In genomic region chr15:85625666-85626279, GRCm38 (mm10) we compare ENCODE assay signal across 8 mouse cellular contexts. TPM values are rescaled to one million over a fixed set of nuclear protein-coding genes. Genes with fewer than 3 reads are reported as not detected.
DNase-seq lines count a peak whose midpoint lies in the region; ATAC-seq and TF ChIP-seq lines count a peak whose summit lies in the region.

No protein-coding gene starts in this region.

- no peaks in the 10 kb centered on the region for H3K9me3 ChIP-seq in heart, embryonic 13.5 days
- H3K9me3 ChIP-seq in kidney, postnatal 0 days (replicated peaks; ENCODE audit: low read length) = 0 out of 2 replicates have a peak, but pooled peaks cover 4% of the 10 kb centered on the region
- no peaks in the 10 kb centered on the region for H3K9me3 ChIP-seq in liver, embryonic 13.5 days (replicated peaks)
- 0 out of 2 replicates have a peak, but pooled peaks cover 7% of the 10 kb centered on the region for H3K9me3 ChIP-seq in neural tube, embryonic 12.5 days

- 0 out of 2 replicates have a peak, but pooled peaks have one; percentile 23 for TF ChIP-seq POLR2A in cortical plate, adult 2 months (IDR thresholded peaks at IDR 0.05; ENCODE audit: extremely low read depth, insufficient read depth, low read length)

- H3K9ac ChIP-seq in heart, embryonic 13.5 days = peak overlapping the region; percentile 81
- peak overlapping the region; percentile 78 for H3K9ac ChIP-seq in kidney, postnatal 0 days (ENCODE audit: low read depth, low read length)
- 0 out of 2 replicates have a peak overlapping the region, but pooled peaks have one; percentile 13 for H3K9ac ChIP-seq in liver, embryonic 13.5 days
- H3K9ac ChIP-seq in neural tube, embryonic 12.5 days = peak overlapping the region; percentile 68

- H3K36me3 ChIP-seq in heart, embryonic 13.5 days = no peaks in the 10 kb centered on the region
- no peaks in the 10 kb centered on the region for H3K36me3 ChIP-seq in kidney, postnatal 0 days (ENCODE audit: insufficient read depth, low read length)
- H3K36me3 ChIP-seq in liver, embryonic 13.5 days = no peaks in the 10 kb centered on the region
- no peaks in the 10 kb centered on the region for H3K36me3 ChIP-seq in neural tube, embryonic 12.5 days

- TF ChIP-seq CTCF in cortical plate, adult 2 months (IDR thresholded peaks at IDR 0.05; ENCODE audit: extremely low read depth, insufficient read depth, low read length) = no peak
- peak; percentile 26; the same call in 1 of the 2 replicates for TF ChIP-seq CTCF in kidney, postnatal 0 days (IDR thresholded peaks at IDR 0.05; ENCODE audit: low read depth)

- 2% methylated on average over 67 of the region's 68 CpGs for WGBS in heart, embryonic 13.5 days
- WGBS in kidney, postnatal 0 days = 3% methylated on average over 51 of the region's 68 CpGs
- whole genome bisulfite sequencing in liver, embryonic 13.5 days (ENCODE audit: insufficient replicate concordance) = 3% methylated on average over 66 of the region's 68 CpGs
- under 1% methylated on average over 68 of the region's 68 CpGs for WGBS in neural tube, embryonic 12.5 days

- peaks cover 97% of the 10 kb centered on the region for H3K27me3 ChIP-seq in heart, embryonic 13.5 days (replicated peaks)
- no peaks in the 10 kb centered on the region for H3K27me3 ChIP-seq in kidney, postnatal 0 days (ENCODE audit: insufficient read depth, low read length)
- peaks cover 89% of the 10 kb centered on the region for H3K27me3 ChIP-seq in liver, embryonic 13.5 days
- H3K27me3 ChIP-seq in neural tube, embryonic 12.5 days (replicated peaks) = peaks cover 22% of the 10 kb centered on the region

- H3K4me1 ChIP-seq in cortical plate, adult 2 months (ENCODE audit: control insufficient read depth, insufficient read depth, low read length) = no peaks in the 10 kb centered on the region; the same call in 1 of the 2 replicates
- peaks cover 9% of the 10 kb centered on the region for H3K4me1 ChIP-seq in heart, embryonic 13.5 days
- 0 out of 2 replicates have a peak, but pooled peaks cover 3% of the 10 kb centered on the region for H3K4me1 ChIP-seq in kidney, postnatal 0 days (replicated peaks; ENCODE audit: insufficient read depth, low read length)
- H3K4me1 ChIP-seq in liver, embryonic 13.5 days (replicated peaks) = 0 out of 2 replicates have a peak, but pooled peaks cover 5% of the 10 kb centered on the region
- H3K4me1 ChIP-seq in neural tube, embryonic 12.5 days = peaks cover 29% of the 10 kb centered on the region

- DNase-seq in cerebellum, postnatal 10 days = peak; percentile 85 to 93
- no peak for DNase-seq in cerebellum, adult 9-10 months
- DNase-seq in kidney, postnatal 0 days (ENCODE audit: low spot score) = peak; percentile 31
- no peak for DNase-seq in liver, embryonic 13.5 days
- DNase-seq in thymus, postnatal 14 days = no peak

- H3K4me2 ChIP-seq in heart, embryonic 13.5 days = peak overlapping the region; percentile 82
- H3K4me2 ChIP-seq in kidney, postnatal 0 days (ENCODE audit: low read length) = peak overlapping the region; percentile 83
- H3K4me2 ChIP-seq in liver, embryonic 13.5 days = peak overlapping the region; percentile 52
- peak overlapping the region; percentile 71 for H3K4me2 ChIP-seq in neural tube, embryonic 12.5 days (replicated peaks)

- H3K4me3 ChIP-seq in cortical plate, adult 2 months (ENCODE audit: insufficient read depth, low read length) = peak overlapping the region; percentile 25
- peak overlapping the region; percentile 56 for H3K4me3 ChIP-seq in heart, embryonic 13.5 days
- H3K4me3 ChIP-seq in kidney, postnatal 0 days (replicated peaks; ENCODE audit: low read depth, low read length) = peak overlapping the region; percentile 42
- H3K4me3 ChIP-seq in liver, embryonic 13.5 days (replicated peaks) = peak overlapping the region; percentile 35
- H3K4me3 ChIP-seq in neural tube, embryonic 12.5 days = peak overlapping the region; percentile 42

- 0 out of 2 replicates have a peak overlapping the region, but pooled peaks have one; percentile 15 for H3K27ac ChIP-seq in cortical plate, adult 2 months (ENCODE audit: insufficient read depth, low read length)
- no peak overlapping the region for H3K27ac ChIP-seq in heart, embryonic 13.5 days (replicated peaks)
- no peak overlapping the region for H3K27ac ChIP-seq in kidney, postnatal 0 days
- H3K27ac ChIP-seq in liver, embryonic 13.5 days = no peak overlapping the region
- H3K27ac ChIP-seq in neural tube, embryonic 12.5 days = peak overlapping the region; percentile 72

- no peak for ATAC-seq in heart, embryonic 13.5 days (ENCODE audit: extremely low read depth, insufficient number of reproducible peaks, low FRiP score, low TSS enrichment)
- ATAC-seq in kidney, postnatal 0 days (replicated peaks; ENCODE audit: low FRiP score, low read depth) = peak; percentile 48; the same call in 1 of the 2 replicates
- no peak for ATAC-seq in liver, embryonic 13.5 days (ENCODE audit: low read depth)
- peak; percentile 86 for ATAC-seq in neural tube, embryonic 12.5 days (ENCODE audit: low FRiP score, low read depth)

RNA-seq across cellular contexts. Expression of gene Wnt7b, which starts 43.5 kb away (rescaled TPM):
- 21.7 and 22.7 TPM in 2 replicates for polyA plus RNA-seq in cortical plate, adult 2 months (2012; rRNA removed)
- 3.5 and 4.6 TPM in 2 replicates for polyA plus RNA-seq in heart, embryonic 13.5 days (2015; fragmentation: Nextera tagmentation; extraction: Ambion mirVana)
- polyA plus RNA-seq in kidney, postnatal 0 days (2015; fragmentation: Nextera tagmentation; extraction: Ambion mirVana) = 24.9 and 26.3 TPM in 2 replicates
- 0.12 and 0.35 TPM in 2 replicates for polyA plus RNA-seq in liver, embryonic 13.5 days (2015; fragmentation: Nextera tagmentation; extraction: Ambion mirVana)
- polyA plus RNA-seq in neural tube, embryonic 12.5 days (2016; fragmentation: Nextera tagmentation; extraction: Ambion mirVana) = 90.3 and 99.7 TPM in 2 replicates

Comparison
In these comparisons a context has a peak if more than half of its experiments do, and no peak if none do; other contexts are left out.
1. DNase-seq: peak in cerebellum, postnatal 10 days (2 of 2) and kidney, postnatal 0 days (single experiment); none in cerebellum, adult 9-10 months (single experiment), liver, embryonic 13.5 days (single experiment) and thymus, postnatal 14 days (single experiment).
2. H3K27ac ChIP-seq: peak in cortical plate, adult 2 months (single experiment) and neural tube, embryonic 12.5 days (single experiment); none in heart, embryonic 13.5 days (single experiment), kidney, postnatal 0 days (single experiment) and liver, embryonic 13.5 days (single experiment).
3. ATAC-seq: peak in kidney, postnatal 0 days (single experiment) and neural tube, embryonic 12.5 days (single experiment); none in heart, embryonic 13.5 days (single experiment) and liver, embryonic 13.5 days (single experiment).
4. H3K9ac ChIP-seq: peak in every context shown above with its lines; median percentile 81 in heart, embryonic 13.5 days; 78 in kidney, postnatal 0 days; 68 in neural tube, embryonic 12.5 days; 13 in liver, embryonic 13.5 days.
5. Peak in every context shown above with its lines, with median percentiles within 50 percentile points of each other: H3K4me3 ChIP-seq and H3K4me2 ChIP-seq.